Mouse (Mus musculus): ENCODE measurements around the gene Stk10.

The Stk10 gene

GRCm38 (mm10) chr11:32568060-32568459 lies 35.0 kb downstream of the Stk10 start:
- no peak for DNase-seq (ENCODE audit: low spot score in 2 of 2)

GRCm38 (mm10) chr11:32568637-32569293 lies 35.7 kb downstream of the Stk10 start:
- no peak for DNase-seq (ENCODE audit: low spot score in 2 of 2)

GRCm38 (mm10) chr11:32571103-32571502 lies 38.0 kb downstream of the Stk10 start:
- no peak for DNase-seq (ENCODE audit: low spot score in 2 of 2)

GRCm38 (mm10) chr11:32573669-32574068 lies 40.6 kb downstream of the Stk10 start:
- DNase-seq (ENCODE audit: low spot score in 2 of 2): no peak

GRCm38 (mm10) chr11:32575964-32576759 lies 43.1 kb downstream of the Stk10 start:
- no peak for DNase-seq (ENCODE audit: low spot score in 2 of 2)

- no peak for DNase-seq (ENCODE audit: low spot score in 2 of 2)
Observed at GRCm38 (mm10) chr11:32576760-32577050, 43.6 kb downstream of the Stk10 start.

- peak; percentile 48 to 64 for DNase-seq (ENCODE audit: low spot score in 2 of 2)
Observed at GRCm38 (mm10) chr11:32580305-32580947, 47.3 kb downstream of the Stk10 start.

- no peak for DNase-seq (ENCODE audit: low spot score in 2 of 2)
Observed at GRCm38 (mm10) chr11:32581031-32581430, 47.9 kb downstream of the Stk10 start.

GRCm38 (mm10) chr11:32582813-32583212 lies 49.7 kb downstream of the Stk10 start:
- DNase-seq (ENCODE audit: low spot score in 2 of 2): no peak

GRCm38 (mm10) chr11:32585996-32586395 lies 52.9 kb downstream of the Stk10 start:
- no peak for DNase-seq (ENCODE audit: low spot score in 2 of 2)

GRCm38 (mm10) chr11:32587191-32588089 lies 54.3 kb downstream of the Stk10 start:
- DNase-seq (ENCODE audit: low spot score in 2 of 2): no peak

- DNase-seq (ENCODE audit: low spot score in 2 of 2): peak in 1 of 2 experiments; percentile 76
Observed at GRCm38 (mm10) chr11:32588090-32588891, 55.2 kb downstream of the Stk10 start.

GRCm38 (mm10) chr11:32588892-32589172 lies 55.7 kb downstream of the Stk10 start:
- DNase-seq (ENCODE audit: low spot score in 2 of 2): no peak

GRCm38 (mm10) chr11:32589201-32589600 lies 56.1 kb downstream of the Stk10 start:
- DNase-seq (ENCODE audit: low spot score in 2 of 2): no peak

- no peak for DNase-seq (ENCODE audit: low spot score in 2 of 2)
Observed at GRCm38 (mm10) chr11:32589791-32590190, 56.7 kb downstream of the Stk10 start.

GRCm38 (mm10) chr11:32590205-32590604 lies 57.1 kb downstream of the Stk10 start:
- no peak for DNase-seq (ENCODE audit: low spot score in 2 of 2)

GRCm38 (mm10) chr11:32591921-32592850 lies 59.1 kb downstream of the Stk10 start:
- no peak for DNase-seq (ENCODE audit: low spot score in 2 of 2)

- no peak for DNase-seq (ENCODE audit: low spot score in 2 of 2)
Observed at GRCm38 (mm10) chr11:32593081-32593480, 60.0 kb downstream of the Stk10 start.

- no peak for DNase-seq (ENCODE audit: low spot score in 2 of 2)
Observed at GRCm38 (mm10) chr11:32594122-32594521, 61.0 kb downstream of the Stk10 start.

GRCm38 (mm10) chr11:32600371-32600770 lies 67.3 kb downstream of the Stk10 start:
- DNase-seq (ENCODE audit: low spot score in 2 of 2): no peak

All from left cerebral cortex, adult 9 months (tissue).